Mouse (Mus musculus): ENCODE data around the gene Gtf3c2. TPM values are rescaled to one million over a fixed set of nuclear protein-coding genes. Genes with fewer than 3 reads are reported as not detected.

The Gtf3c2 gene
- polyA plus RNA-seq, 1 experiment from 2014 or later: 77.7 TPM

- Histone ChIP-seq H3K9ac (replicated peaks; ENCODE audit: low read depth, low read length) (no peak overlapping the region), H3K4me2 (replicated peaks; ENCODE audit: low read depth, low read length) (no peak overlapping the region), H3K4me1 (ENCODE audit: control insufficient read depth, insufficient read depth, low read length) (peaks cover 6% of the 10 kb centered on the region), H3K27ac (ENCODE audit: low read length) (no peak overlapping the region), H3K27me3 (ENCODE audit: control insufficient read depth, insufficient read depth, low read length) (no peaks in the 10 kb centered on the region), H3K9me3 (ENCODE audit: control insufficient read depth, low read depth, low read length) (no peaks in the 10 kb centered on the region), H3K36me3 (ENCODE audit: control insufficient read depth, insufficient read depth, low read length) (no peaks in the 10 kb centered on the region; the same call in none of the 2 replicates), H3K4me3 (ENCODE audit: low read depth, low read length) (no peak overlapping the region)
- no peak for ATAC-seq (ENCODE audit: insufficient number of reproducible peaks, insufficient read depth, low FRiP score, low read depth)
- 93% methylated on average over 4 of the region's 4 CpGs for WGBS
These were observed 30.2 kb downstream of the Gtf3c2 start for GRCm38 (mm10) chr5:31149781-31150180.

GRCm38 (mm10) chr5:31138968-31139425, 40.9 kb downstream of the Gtf3c2 start:
- Histone ChIP-seq H3K9me3 (ENCODE audit: control insufficient read depth, low read depth, low read length) (no peaks in the 10 kb centered on the region), H3K4me1 (ENCODE audit: control insufficient read depth, insufficient read depth, low read length) (0 out of 2 replicates have a peak, but pooled peaks cover 9% of the 10 kb centered on the region), H3K27me3 (ENCODE audit: control insufficient read depth, insufficient read depth, low read length) (peaks cover 48% of the 10 kb centered on the region), H3K9ac (replicated peaks; ENCODE audit: low read depth, low read length) (no peak overlapping the region), H3K4me2 (replicated peaks; ENCODE audit: low read depth, low read length) (no peak overlapping the region; the same call in 1 of the 2 replicates), H3K27ac (ENCODE audit: low read length) (no peak overlapping the region), H3K4me3 (ENCODE audit: low read depth, low read length) (0 out of 2 replicates have a peak overlapping the region, but pooled peaks have one; percentile 8), H3K36me3 (ENCODE audit: control insufficient read depth, insufficient read depth, low read length) (no peaks in the 10 kb centered on the region)
- WGBS: 12% methylated on average over 9 of the region's 9 CpGs
- no peak for ATAC-seq (ENCODE audit: insufficient number of reproducible peaks, insufficient read depth, low FRiP score, low read depth)

GRCm38 (mm10) chr5:31138241-31138967, 41.5 kb downstream of the Gtf3c2 start, which contains the start of gene Ucn:
Ucn (minus strand) TSS chr5:31138829.
- Histone ChIP-seq H3K4me3 (ENCODE audit: low read depth, low read length) (peak within 1 kb of the TSS; percentile 9; the same call in 1 of the 2 replicates), H3K27ac (ENCODE audit: low read length) (no peak within 1 kb of the TSS), H3K36me3 (ENCODE audit: control insufficient read depth, insufficient read depth, low read length) (no peaks in the 10 kb centered on the region), H3K4me1 (ENCODE audit: control insufficient read depth, insufficient read depth, low read length) (0 out of 2 replicates have a peak, but pooled peaks cover 9% of the 10 kb centered on the region), H3K9ac (replicated peaks; ENCODE audit: low read depth, low read length) (no peak within 1 kb of the TSS), H3K27me3 (ENCODE audit: control insufficient read depth, insufficient read depth, low read length) (peaks cover 48% of the 10 kb centered on the region), H3K4me2 (replicated peaks; ENCODE audit: low read depth, low read length) (peak within 1 kb of the TSS; percentile 16), H3K9me3 (ENCODE audit: control insufficient read depth, low read depth, low read length) (no peaks in the 10 kb centered on the region)
- no peak for ATAC-seq (ENCODE audit: insufficient number of reproducible peaks, insufficient read depth, low FRiP score, low read depth)
- 2% methylated on average over 52 of the region's 52 CpGs for WGBS

GRCm38 (mm10) chr5:31137658-31138057, 42.3 kb downstream of the Gtf3c2 start:
- Histone ChIP-seq H3K4me2 (replicated peaks; ENCODE audit: low read depth, low read length) (no peak overlapping the region; the same call in 1 of the 2 replicates), H3K36me3 (ENCODE audit: control insufficient read depth, insufficient read depth, low read length) (no peaks in the 10 kb centered on the region), H3K9ac (replicated peaks; ENCODE audit: low read depth, low read length) (no peak overlapping the region), H3K4me3 (ENCODE audit: low read depth, low read length) (peak overlapping the region; percentile 9; the same call in 1 of the 2 replicates), H3K27me3 (ENCODE audit: control insufficient read depth, insufficient read depth, low read length) (peaks cover 48% of the 10 kb centered on the region), H3K9me3 (ENCODE audit: control insufficient read depth, low read depth, low read length) (no peaks in the 10 kb centered on the region), H3K4me1 (ENCODE audit: control insufficient read depth, insufficient read depth, low read length) (0 out of 2 replicates have a peak, but pooled peaks cover 9% of the 10 kb centered on the region), H3K27ac (ENCODE audit: low read length) (no peak overlapping the region)
- ATAC-seq (ENCODE audit: insufficient number of reproducible peaks, insufficient read depth, low FRiP score, low read depth): no peak
- WGBS: 2% methylated on average over 13 of the region's 13 CpGs

- no peak overlapping the region for H3K4me2 ChIP-seq (replicated peaks; ENCODE audit: low read depth, low read length)
- H3K27ac ChIP-seq (ENCODE audit: low read length): no peak overlapping the region
- no peak for ATAC-seq (ENCODE audit: insufficient number of reproducible peaks, insufficient read depth, low FRiP score, low read depth)
- no peaks in the 10 kb centered on the region for H3K36me3 ChIP-seq (ENCODE audit: control insufficient read depth, insufficient read depth, low read length)
- H3K4me1 ChIP-seq (ENCODE audit: control insufficient read depth, insufficient read depth, low read length): 0 out of 2 replicates have a peak, but pooled peaks cover 9% of the 10 kb centered on the region
- H3K9ac ChIP-seq (replicated peaks; ENCODE audit: low read depth, low read length): no peak overlapping the region
- no peak overlapping the region for H3K4me3 ChIP-seq (ENCODE audit: low read depth, low read length)
- peaks cover 48% of the 10 kb centered on the region for H3K27me3 ChIP-seq (ENCODE audit: control insufficient read depth, insufficient read depth, low read length)
- H3K9me3 ChIP-seq (ENCODE audit: control insufficient read depth, low read depth, low read length): no peaks in the 10 kb centered on the region
- under 1% methylated on average over 33 of the region's 33 CpGs for WGBS
These were observed 43.1 kb downstream of the Gtf3c2 start for GRCm38 (mm10) chr5:31136730-31137424.

GRCm38 (mm10) chr5:31126050-31126449, 53.9 kb downstream of the Gtf3c2 start:
- Histone ChIP-seq H3K4me3 (ENCODE audit: low read depth, low read length) (no peak overlapping the region), H3K4me1 (ENCODE audit: control insufficient read depth, insufficient read depth, low read length) (no peaks in the 10 kb centered on the region), H3K9ac (replicated peaks; ENCODE audit: low read depth, low read length) (no peak overlapping the region), H3K9me3 (ENCODE audit: control insufficient read depth, low read depth, low read length) (no peaks in the 10 kb centered on the region), H3K27me3 (ENCODE audit: control insufficient read depth, insufficient read depth, low read length) (no peaks in the 10 kb centered on the region), H3K36me3 (ENCODE audit: control insufficient read depth, insufficient read depth, low read length) (no peaks in the 10 kb centered on the region), H3K27ac (ENCODE audit: low read length) (no peak overlapping the region), H3K4me2 (replicated peaks; ENCODE audit: low read depth, low read length) (no peak overlapping the region)
- ATAC-seq (ENCODE audit: insufficient number of reproducible peaks, insufficient read depth, low FRiP score, low read depth): no peak
- WGBS: 32% methylated on average over 5 of the region's 5 CpGs

- ATAC-seq (ENCODE audit: insufficient number of reproducible peaks, insufficient read depth, low FRiP score, low read depth): no peak
- Histone ChIP-seq H3K27ac (ENCODE audit: low read length) (no peak overlapping the region), H3K9me3 (ENCODE audit: control insufficient read depth, low read depth, low read length) (no peaks in the 10 kb centered on the region), H3K4me1 (ENCODE audit: control insufficient read depth, insufficient read depth, low read length) (no peaks in the 10 kb centered on the region), H3K27me3 (ENCODE audit: control insufficient read depth, insufficient read depth, low read length) (no peaks in the 10 kb centered on the region), H3K9ac (replicated peaks; ENCODE audit: low read depth, low read length) (no peak overlapping the region), H3K36me3 (ENCODE audit: control insufficient read depth, insufficient read depth, low read length) (no peaks in the 10 kb centered on the region), H3K4me3 (ENCODE audit: low read depth, low read length) (no peak overlapping the region), H3K4me2 (replicated peaks; ENCODE audit: low read depth, low read length) (no peak overlapping the region)
- 49% methylated on average over 2 of the region's 2 CpGs for WGBS
These were observed 56.5 kb downstream of the Gtf3c2 start for GRCm38 (mm10) chr5:31123481-31123880.

GRCm38 (mm10) chr5:31121111-31121510, 58.8 kb downstream of the Gtf3c2 start:
- no peak overlapping the region for H3K9ac ChIP-seq (replicated peaks; ENCODE audit: low read depth, low read length)
- no peaks in the 10 kb centered on the region for H3K27me3 ChIP-seq (ENCODE audit: control insufficient read depth, insufficient read depth, low read length)
- no peak for ATAC-seq (ENCODE audit: insufficient number of reproducible peaks, insufficient read depth, low FRiP score, low read depth)
- WGBS: 84% methylated on average over 8 of the region's 8 CpGs
- no peak overlapping the region for H3K4me3 ChIP-seq (ENCODE audit: low read depth, low read length)
- no peaks in the 10 kb centered on the region for H3K9me3 ChIP-seq (ENCODE audit: control insufficient read depth, low read depth, low read length)
- no peaks in the 10 kb centered on the region for H3K4me1 ChIP-seq (ENCODE audit: control insufficient read depth, insufficient read depth, low read length)
- no peak overlapping the region for H3K4me2 ChIP-seq (replicated peaks; ENCODE audit: low read depth, low read length)
- no peak overlapping the region for H3K27ac ChIP-seq (ENCODE audit: low read length)
- no peaks in the 10 kb centered on the region for H3K36me3 ChIP-seq (ENCODE audit: control insufficient read depth, insufficient read depth, low read length)
